Mouse (Mus musculus): ENCODE measurements at regions not wholly inside any gene's neighbourhood (a gene's known extent, or its start where the extent isn't known, plus 50 kb on each side); places are given as distances from the start of the nearest gene placed in this dataset.

DNA sequence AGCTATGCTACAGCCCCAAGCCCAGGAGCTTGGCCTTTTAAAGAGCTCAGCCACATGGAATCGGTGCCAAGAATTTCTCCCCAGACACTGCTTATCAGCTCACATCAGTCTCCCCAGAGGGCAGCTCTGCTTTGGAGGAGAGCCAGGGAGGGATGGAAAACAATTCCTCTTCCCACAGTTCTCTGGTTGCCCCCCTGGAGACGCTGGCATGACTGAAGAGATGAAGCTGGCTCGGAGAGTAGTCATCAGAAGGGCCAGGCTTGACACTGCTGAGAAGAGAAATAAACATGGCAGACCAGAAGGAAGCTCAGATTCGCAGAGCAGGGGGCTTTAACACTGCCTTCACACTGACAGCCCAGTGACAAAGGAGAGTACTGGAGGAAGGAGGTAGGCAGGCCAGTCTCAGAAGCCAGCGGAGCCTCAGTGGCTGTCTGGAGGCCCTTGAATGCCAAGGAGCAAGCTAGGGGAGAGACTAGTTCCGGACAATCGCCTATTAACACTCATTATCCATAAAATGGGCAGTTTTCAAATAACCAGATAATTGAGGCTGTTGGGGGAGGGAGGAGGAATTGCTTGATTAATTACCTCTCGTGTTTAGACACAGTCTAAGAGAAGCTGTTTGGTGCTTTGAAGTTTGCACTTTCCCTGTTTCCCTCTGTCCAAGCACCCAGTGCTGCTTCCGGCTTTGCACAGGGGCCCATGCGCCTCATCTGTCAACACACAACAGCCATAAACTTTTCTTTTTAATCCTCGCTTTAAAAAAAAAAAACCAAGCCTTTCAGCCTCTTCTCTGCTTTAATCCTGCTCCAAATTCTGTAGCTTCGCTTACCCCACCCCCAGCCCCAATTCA, 148.3 kb downstream of the Ddx1 start:
- no peak for DNase-seq (ENCODE audit: low spot score in 2 of 2)

DNA sequence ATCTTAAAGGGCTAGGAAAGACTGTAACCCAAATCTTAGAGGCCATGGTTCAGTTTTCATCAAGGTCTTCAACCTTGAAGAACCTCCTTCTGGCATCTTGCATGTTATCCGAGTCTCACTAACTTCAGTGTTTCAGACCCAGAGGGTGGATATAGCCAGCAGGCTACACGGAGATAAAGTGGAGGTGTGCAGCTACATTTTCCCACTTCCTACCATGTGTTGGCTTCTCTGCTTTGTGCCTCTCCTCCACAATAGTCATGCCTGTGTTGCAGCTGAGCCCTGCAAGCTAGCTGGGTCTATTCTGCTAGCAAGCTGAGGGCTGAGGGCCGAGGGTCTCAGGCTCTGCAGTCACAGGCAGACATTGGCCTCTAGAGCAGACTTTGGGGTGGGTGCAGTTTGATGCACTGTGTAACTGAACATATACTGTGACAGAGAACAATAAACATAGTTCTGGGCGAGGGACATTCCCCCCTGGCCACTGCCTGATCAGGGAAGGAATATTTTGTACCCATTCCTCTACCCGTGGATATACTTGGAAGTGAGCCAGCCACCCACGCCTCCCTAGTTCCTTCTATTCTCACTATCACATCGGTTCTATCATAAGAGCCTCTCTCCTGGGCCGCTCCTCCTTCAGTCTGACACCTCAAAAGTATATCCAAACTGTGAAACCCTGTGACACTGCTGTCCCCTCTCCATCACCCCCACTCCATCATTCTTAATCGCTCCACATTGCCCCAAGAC, 152.6 kb upstream of the Mycn start:
- DNase-seq (ENCODE audit: low spot score in 2 of 2): no peak

DNA sequence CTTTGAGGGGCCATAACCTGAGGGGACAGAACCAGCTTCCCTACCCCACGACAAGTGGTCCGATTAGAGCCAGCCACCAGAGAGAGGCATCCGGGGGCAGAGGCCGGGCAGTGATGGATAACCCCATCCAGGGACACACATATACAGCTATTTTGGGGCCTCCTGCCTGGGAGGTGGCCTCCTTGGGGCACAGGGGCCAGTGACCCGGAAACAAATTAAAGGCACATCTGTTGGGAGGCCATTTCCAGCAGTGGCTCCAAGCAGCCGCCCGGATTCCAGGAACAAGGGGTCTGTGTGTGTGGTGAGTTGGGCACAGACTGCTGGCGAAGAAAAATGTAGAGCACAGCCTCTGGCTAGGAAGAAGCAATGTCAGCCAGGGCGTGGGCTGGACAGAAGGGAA, 144.2 kb upstream of the Mycn start:
- no peak for DNase-seq (ENCODE audit: low spot score in 2 of 2)

DNA sequence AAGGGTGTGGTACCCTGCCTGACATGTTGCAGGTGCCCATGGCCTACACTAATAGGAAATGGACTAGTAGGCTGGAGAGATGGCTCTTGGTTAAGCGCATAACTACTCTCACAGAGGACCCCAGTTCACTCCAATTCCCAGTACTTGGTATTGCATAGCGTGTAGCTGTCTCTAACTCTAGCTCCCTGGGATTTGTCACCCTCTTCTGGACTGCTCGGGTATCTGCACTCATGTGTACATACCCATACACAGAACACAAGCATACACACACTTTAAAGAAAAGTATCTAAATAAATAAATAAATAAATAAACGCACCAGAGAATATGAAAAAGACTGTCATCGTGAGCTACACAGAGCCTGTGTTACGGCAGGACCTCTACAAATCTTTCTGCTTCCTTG, 143.8 kb upstream of the Mycn start:
- no peak for DNase-seq (ENCODE audit: low spot score in 2 of 2)

DNA sequence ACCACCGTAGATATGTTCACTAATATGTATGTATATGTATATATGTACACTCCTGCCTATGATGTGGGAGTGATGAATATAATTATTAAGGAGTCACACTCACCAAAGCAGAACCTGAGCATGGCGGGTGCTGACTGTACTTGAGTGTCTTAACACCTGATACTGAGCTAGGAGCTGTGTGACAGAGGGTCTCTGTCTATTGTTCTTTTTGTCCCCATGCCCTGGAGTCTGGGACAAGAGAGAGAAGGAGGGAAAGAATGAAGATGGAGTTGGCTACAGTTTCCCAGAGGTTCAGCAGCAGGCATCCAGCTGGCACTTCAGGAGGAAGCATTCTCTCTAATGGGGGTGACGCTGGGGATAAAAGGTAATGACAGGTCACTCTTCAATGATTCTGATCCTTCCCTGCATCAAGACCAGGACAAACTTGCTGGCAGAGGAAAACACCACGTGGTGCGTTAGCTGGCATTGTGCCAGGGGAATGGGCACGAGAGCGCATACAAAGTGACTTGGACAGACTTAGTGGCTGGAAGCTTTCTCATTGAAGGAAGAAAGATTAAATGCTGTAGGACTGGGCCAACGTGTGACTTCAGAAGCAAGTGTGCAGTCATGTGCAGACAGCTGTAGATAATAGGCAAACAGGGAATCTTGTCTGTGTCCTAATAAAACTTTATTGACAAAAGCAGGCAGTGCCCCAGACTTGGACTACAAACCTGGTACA, 141.8 kb upstream of the Mycn start:
- DNase-seq (ENCODE audit: low spot score in 2 of 2): peak; percentile 41 to 77

DNA sequence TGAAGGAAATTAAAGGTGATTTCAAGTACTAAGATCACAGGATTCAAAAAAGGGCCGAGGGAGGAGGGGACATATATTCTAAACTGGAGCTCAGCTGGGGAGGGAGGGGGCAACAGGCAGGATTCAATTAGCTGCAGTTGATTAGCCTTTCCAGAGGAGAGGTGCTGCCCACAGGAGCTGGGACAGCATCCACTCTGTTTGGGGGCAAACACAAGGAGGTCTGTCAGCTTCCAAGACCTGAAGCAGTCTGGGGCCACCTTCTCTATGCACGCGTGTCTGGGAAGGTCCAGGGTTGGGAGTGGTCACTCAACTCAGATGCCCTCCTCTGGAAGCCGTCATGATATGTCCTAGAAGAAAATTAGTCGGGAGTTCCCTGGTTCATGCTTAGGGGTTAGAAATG, 139.1 kb upstream of the Mycn start:
- DNase-seq (ENCODE audit: low spot score in 2 of 2): no peak

DNA sequence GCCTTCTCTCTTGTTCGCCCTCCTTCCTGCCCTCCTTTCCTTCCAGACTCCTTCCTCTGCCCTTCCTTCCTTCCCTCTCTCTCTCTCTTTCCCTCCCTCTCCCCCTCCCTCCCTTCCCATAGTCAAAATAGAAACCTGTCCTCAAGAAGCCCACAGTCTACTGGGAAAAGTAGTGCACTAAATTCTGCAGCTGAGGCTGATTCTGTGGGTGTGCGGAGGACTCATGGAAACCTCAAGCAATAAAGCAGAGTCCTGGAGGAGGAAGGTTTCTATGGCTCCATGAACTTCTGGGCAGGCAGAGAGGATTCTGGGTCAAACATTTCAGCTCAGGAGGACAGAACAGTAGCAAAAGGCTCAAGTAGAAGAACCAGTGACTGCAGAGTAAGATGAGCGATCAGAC, 138.1 kb upstream of the Mycn start:
- no peak for DNase-seq (ENCODE audit: low spot score in 2 of 2)

DNA sequence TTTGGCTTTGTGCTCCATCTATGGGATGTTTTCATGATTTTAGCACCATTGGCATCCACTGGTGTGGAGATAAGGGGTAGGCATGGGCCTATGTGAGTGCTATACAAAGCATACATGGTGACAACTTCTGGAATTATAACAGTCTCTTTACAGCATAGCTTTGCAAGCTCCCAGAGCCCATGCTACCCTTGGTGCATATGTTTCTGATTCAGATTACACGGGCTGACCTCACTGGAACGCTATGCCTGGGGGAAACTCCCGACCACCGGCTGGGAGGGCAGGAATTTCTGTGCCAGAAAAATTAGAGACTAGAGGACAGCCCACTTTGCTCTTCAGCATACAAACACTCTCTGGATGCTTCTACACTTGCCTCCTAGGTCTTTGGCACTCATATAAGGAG, 136.0 kb upstream of the Mycn start:
- no peak for DNase-seq (ENCODE audit: low spot score in 2 of 2)

DNA sequence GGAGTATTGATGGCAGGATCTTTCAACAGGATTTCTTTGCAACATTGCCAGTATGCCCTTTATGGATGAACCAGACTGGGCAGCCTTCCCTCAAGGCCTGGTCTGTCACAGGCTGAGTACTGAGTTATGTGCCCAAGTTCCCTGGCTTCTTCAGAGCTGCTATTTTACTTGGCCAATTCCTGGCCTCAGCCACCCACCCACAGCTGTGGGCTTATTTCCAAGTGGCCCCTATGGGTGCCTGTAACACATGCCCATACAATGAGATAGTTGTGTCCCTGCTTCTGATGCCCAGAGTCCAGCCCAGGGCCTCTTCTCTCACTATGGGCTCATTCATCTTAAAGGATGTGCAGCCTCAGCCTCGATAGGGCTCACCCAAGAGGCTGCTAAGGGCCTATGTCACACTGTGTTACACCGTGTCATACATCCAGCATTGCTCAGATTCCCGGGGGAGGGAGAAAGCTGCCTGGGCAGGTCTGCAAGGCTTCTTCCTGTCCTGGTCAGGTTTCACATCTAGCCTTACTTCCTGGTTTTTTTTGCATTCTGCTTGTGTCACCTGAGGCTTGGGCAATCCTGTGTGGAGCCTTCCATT, 135.1 kb upstream of the Mycn start:
- no peak for DNase-seq (ENCODE audit: low spot score in 2 of 2)

DNA sequence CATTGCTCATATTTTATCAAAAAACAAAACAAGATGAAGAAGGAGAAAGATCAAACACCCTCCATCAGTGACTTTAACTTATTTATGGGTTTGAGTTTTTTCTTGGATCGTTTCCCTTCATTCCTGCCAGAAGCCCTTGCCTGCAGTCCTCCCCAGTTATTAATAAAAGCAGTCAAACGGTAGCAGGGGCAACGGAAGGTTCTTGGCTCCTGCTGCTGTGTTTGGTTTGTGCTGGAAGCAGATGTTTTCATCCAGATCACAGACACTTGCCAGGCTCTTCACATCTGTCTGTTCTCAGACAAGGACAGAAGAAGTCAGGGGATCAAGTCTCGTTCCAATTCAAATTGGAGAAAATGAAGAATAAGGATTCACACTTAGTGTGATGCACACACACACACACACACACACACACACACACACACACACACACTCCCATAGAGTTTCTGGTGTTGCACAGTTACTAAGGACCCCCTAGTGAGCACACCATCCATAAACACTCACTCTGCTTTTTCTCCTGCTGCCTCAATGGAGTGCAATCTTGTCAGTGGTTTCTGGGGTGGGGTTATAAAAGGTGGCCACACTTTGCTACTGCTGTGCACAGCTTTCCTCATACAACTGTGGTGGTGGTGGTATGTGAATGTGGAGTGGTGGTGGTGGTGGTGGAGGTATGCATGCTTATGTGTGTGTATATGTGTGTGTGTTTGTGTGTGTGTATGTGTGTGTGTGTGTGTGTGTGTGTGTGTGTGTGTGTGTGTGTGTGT, 131.6 kb upstream of the Mycn start:
- DNase-seq (ENCODE audit: low spot score in 2 of 2): no peak

DNA sequence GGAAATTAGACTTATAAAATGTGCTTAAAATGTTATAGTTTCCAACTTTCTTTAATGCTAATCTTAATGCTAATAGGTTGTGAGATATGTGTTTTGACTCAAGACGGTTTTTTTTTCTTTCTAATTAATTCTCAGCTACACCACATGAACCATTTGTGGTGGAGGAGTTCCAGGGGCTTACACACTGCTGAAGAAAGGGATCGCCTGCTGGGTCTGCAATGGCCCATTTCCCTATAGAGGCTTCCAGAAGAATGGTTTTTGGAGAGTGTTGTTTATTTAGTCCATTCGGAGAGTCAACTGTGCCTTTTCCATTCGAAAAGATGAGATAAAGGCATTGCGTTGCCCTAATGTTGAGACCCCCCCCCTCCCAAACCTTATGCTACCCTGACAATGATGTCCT, 125.6 kb upstream of the Mycn start:
- DNase-seq (ENCODE audit: low spot score in 2 of 2): no peak

DNA sequence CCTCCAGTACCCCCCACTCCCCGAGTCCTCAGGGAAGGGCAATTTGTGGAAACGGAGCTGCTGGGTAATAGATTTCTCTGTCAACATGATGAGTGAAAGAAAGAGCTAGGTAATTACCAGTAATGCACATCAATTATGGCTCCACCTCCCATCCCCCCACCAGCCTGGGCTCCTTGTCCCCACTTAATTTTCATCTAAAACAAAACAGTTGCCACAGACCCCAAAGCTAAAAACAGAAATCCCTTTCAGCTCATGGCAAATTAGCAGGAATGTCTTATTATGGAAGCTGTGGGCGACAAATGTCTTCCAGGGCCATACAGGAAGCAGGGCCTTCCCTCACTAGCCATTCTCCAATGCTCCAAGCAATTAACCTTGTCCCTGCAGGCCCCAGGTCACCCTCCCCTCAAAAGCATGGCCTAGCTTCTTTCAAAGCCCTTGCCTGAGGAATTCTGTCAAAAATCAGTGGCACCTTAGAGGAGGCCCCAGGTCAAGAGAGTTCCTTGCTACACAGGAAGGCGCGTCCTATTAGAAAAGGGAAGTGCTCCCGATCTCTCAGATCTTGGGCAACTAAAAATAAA, 125.0 kb upstream of the Mycn start:
- no peak for DNase-seq (ENCODE audit: low spot score in 2 of 2)

DNA sequence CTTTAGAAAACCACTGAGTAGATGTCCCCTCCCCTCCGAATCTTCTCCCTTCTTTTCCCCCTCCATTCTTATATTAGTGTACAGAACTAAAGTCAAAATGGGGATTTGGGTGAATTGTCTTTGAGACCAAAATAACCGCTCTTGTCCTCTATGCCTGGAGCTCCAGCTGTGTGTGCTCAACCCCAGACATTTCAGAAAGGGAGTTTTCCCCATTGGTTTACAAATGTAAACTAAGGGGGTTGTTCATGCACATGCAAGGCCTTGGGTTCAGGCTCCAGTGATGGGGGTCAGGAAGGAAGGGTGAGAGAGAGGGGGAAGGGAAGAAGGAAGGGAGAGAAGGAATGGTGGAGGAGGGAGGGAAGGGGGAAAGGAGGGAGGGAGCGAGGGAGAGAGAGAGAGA, 117.8 kb upstream of the Mycn start:
- no peak for DNase-seq (ENCODE audit: low spot score in 2 of 2)

DNA sequence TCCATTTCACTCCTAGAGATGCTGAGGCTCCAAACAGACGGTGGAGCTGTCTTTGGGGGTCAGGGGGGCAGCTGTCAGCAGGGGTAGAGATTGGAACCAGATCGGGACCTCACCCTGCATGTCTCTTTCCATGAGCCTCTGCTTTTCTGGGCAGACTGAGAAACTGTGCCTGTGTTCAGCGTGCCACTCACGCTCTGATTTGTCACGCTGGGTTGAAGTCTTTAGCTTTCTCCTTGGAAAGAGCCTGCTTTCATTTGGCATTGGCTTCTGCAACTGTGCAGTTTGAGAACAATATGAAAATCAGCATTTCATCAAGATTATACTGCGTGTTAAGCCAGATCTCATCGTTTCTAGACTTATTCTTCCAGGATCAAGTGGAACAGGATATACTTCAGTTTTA, 114.5 kb upstream of the Mycn start:
- peak in 1 of 2 experiments; percentile 16 for DNase-seq (ENCODE audit: low spot score in 2 of 2)

DNA sequence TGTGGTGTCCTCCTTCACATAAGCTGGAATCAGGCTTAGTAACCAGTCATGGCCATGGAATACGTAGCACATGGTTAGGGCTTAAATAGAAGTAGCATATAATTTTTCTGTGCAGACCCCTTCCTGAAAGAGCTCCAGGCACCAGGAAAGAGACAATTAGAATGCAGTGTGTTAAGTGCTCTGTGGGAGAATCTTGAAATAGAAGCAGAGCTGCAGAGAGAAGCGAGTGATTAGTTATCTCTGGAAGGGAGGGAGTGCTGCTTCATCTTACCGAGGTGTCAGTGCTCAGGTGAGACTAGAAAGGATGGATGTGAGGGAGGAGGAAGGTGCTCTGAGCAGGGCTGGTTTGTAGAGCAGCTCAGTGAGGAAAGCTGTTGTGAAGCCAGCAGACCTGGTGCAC, 112.9 kb upstream of the Mycn start:
- no peak for DNase-seq (ENCODE audit: low spot score in 2 of 2)

DNA sequence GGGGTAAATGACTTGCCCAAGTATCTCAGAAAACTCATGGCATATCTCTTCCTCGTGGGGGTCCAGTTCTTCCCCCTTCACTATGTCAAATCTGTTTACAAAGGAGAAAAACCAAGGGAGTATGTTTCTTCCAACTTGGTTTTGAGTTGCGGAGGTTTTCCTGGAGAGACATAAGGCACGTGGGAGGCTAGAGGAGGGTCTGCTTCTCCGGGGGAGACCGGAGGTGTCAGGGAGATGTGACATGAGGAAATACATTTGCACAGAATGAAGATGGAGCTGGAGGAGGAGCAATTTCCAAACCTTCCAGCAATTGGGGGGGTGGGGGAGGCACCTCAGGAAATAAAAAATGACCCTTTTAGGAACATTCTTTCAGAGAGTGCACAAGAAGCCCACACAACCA, 112.0 kb upstream of the Mycn start:
- DNase-seq (ENCODE audit: low spot score in 2 of 2): no peak

DNA sequence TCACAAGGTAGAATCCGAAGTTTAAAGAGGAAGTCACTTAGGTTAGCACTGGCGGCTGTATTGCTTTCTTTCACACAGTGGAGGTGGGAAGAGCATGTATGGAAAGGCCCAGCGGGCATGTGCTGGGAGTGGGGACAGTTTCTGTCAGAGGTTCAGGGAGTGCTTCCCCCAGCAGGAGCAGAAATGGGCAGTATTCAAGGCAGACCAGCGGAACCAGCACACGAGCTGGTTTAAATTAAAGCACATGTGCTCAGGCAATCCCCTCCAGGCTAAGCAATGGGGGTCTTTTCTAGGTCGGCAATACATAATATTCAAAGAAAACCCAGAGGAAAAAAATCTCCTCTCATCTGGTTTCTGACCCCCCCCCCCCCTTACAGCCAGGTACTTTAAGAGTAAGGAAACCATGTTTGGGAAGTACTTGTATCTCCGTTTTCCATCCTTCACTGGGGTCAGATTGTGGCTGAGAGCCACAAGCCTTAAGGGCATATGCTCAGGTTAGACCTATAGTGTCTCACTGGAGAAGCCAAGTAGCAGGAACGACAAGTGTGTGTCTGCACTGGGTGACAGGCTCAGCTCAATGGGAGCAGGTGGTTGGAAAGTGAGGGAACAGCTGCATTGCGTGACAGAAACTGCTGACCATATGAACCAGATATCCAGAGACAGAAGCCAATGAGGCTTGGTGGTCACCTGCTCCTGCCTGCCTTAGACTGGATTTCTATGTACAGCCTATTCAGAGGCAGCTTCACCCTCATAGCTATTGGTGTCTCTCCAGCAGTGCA, 111.3 kb upstream of the Mycn start:
- no peak for DNase-seq (ENCODE audit: low spot score in 2 of 2)

DNA sequence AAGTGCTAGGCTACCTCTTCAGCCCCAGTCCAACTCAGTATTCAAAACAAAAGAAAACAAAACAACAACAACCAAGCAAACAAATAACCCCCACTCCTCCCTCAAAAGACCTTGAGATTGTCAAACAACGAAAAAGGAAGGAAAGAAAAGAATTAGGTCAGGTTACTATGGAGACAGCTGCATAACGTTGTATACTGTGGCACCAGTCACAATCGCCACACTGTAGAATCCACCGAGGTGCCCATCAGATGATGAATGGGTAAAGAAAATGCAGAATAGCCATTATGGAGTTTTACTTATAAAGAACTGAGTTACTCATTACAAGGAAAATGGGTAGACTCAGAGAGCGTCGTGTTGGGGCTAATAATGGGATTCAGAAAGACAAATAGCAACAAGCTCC, 110.5 kb upstream of the Mycn start:
- DNase-seq (ENCODE audit: low spot score in 2 of 2): no peak

DNA sequence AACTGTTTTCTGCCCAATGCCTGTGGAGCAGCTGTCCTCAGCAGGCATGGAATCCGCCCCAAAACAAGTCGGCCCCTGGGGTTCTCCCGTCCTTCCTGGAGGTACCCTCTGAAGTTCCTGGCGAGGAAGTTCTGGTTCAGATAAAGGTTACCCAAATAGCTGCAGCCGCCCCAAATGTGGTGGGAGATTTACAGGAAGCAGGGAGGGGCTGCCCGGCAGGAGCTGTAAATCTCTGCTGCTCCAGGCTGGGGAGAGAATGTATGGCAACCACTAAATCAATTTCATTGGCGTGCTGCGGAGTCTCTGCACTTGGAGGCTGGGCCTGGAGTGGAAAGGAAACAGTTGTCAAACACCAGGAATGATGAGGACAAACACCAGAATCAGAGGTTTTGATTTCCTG, 107.9 kb upstream of the Mycn start:
- DNase-seq (ENCODE audit: low spot score in 2 of 2): no peak

DNA sequence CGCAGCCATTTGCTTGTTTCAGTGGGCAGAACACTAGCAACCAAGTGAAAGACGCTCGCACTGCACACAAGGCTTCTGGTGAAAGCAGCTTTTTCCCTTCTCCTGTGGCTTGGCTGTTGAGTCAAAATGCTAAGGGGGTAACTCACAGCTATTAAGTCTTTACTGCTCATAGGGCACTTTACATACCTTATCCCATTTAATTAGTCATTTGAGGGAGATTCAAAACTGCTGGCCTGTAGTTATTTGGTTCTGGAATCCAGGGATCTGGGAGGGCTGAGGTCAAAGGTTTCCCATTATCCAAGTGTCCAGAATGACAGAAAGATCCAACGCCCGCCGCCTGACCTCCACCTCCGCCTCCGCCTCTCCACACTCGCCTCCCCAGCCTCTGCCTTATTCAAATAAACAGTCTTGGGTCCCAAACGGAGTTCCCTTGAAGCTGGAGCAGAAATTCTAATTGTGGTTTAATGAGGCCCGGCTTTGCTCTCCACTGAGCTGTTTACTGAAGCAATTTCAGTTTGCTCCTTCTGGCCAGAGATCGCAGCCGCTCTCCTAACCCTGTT, 106.5 kb upstream of the Mycn start:
- DNase-seq (ENCODE audit: low spot score in 2 of 2): no peak
